Comparison of ENCODE assay signal across 26 mouse cellular contexts in the genomic region with DNA sequence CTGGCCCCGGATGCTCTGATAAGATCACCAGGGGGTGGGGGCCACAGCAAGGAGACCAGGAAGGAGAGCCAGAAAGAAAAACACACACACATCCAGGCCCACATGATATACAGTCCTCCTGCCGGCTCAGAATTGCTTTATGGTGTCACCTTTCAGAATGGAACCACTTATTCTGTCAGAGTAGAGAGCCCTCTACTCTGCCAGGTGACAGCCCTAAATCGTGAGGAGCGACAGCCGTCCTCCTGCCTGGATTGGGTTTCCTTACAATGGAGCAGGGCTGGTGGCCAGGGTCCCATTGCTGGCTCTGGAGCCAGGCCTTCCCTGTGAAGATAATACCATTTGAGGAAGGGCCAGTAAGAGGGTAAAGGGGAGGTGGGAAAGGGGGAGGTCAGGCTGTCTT.
"Had no signal": no experiment of that assay in that cellular context is flagged by ENCODE, and none has a peak within 500 bp of the region (broad histone marks: within the 10 kb centered on the region; RNA-seq: fewer than 3 reads in every experiment).

No protein-coding gene starts in this region.

- H3K9me3 ChIP-seq: heart, embryonic 13.5 days; heart, embryonic 15.5 days; hindbrain, embryonic 13.5 days; hindbrain, embryonic 15.5 days; limb, embryonic 12.5 days; liver, embryonic 13.5 days; liver, embryonic 15.5 days had no signal

- H3K4me1 ChIP-seq: hindbrain, embryonic 13.5 days; hindbrain, embryonic 15.5 days had no signal

- H3K27me3 ChIP-seq: heart, embryonic 13.5 days; heart, embryonic 15.5 days; hindbrain, embryonic 13.5 days; hindbrain, embryonic 15.5 days; liver, embryonic 13.5 days; liver, embryonic 15.5 days had no signal

- H3K9ac ChIP-seq: forebrain, postnatal 0 days; heart, embryonic 13.5 days; heart, embryonic 15.5 days; hindbrain, embryonic 13.5 days; hindbrain, embryonic 15.5 days; limb, embryonic 12.5 days; liver, embryonic 13.5 days; liver, embryonic 15.5 days; liver, postnatal 0 days had no signal

- H3K4me3 ChIP-seq: heart, adult 2 months; heart, embryonic 13.5 days; heart, embryonic 15.5 days; hindbrain, embryonic 13.5 days; hindbrain, embryonic 15.5 days; limb, embryonic 12.5 days; liver, embryonic 13.5 days; liver, embryonic 15.5 days had no signal

- H3K36me3 ChIP-seq: heart, embryonic 13.5 days; heart, embryonic 15.5 days; hindbrain, embryonic 13.5 days; hindbrain, embryonic 15.5 days; limb, embryonic 12.5 days; liver, embryonic 13.5 days; liver, embryonic 15.5 days had no signal

- DNase-seq: forebrain, postnatal 0 days; gastrocnemius, postnatal 10 days; gastrocnemius, postnatal 25 days; heart, adult 11 months; heart, adult 2 months; heart, postnatal 14 days; heart, postnatal 36 days; kidney, adult 11 months; kidney, adult 9 months; kidney, postnatal 14 days; layer of hippocampus, adult 9-11 months; layer of hippocampus, postnatal 36 days; left cerebral cortex, postnatal 4 days; liver; liver, embryonic 13.5 days; liver, postnatal 0 days had no signal

- H3K27ac ChIP-seq: heart, adult 2 months; heart, embryonic 13.5 days; heart, embryonic 15.5 days; hindbrain, embryonic 13.5 days; hindbrain, embryonic 15.5 days; hindbrain, postnatal 0 days; limb, embryonic 12.5 days; liver, embryonic 13.5 days; liver, embryonic 15.5 days had no signal

- H3K4me2 ChIP-seq: heart, embryonic 11.5 days; heart, embryonic 13.5 days; heart, embryonic 15.5 days; hindbrain, embryonic 13.5 days; hindbrain, embryonic 15.5 days; limb, embryonic 12.5 days; liver, embryonic 11.5 days; liver, embryonic 13.5 days; liver, embryonic 15.5 days had no signal

- ATAC-seq: forebrain, postnatal 0 days; hindbrain, postnatal 0 days; intestine, embryonic 16.5 days; liver, postnatal 0 days had no signal
